Mouse (Mus musculus): ENCODE data around the gene Cacna1h.

Cacna1h gene

DNA sequence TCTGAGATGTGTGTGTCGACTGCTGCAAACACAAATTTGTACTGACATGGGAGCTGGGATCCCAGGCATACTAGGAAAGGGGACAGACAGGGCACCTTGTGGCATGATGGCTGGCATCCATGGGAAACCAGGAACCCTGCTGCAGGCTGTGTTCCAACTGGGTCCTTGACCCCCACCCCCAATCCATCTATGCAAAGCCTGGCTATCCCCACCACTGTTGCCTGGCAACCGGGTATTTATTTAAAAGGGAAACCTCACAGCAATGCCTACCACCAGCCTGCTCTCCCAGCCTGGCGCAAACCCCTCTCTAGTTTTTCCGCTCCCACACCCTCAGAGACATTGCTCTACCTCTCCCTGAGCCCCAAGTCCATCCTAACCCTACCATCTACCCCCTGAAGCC is 26.2 kb downstream of the Cacna1h start:
- DNase-seq (ENCODE audit: low spot score): no peak

DNA sequence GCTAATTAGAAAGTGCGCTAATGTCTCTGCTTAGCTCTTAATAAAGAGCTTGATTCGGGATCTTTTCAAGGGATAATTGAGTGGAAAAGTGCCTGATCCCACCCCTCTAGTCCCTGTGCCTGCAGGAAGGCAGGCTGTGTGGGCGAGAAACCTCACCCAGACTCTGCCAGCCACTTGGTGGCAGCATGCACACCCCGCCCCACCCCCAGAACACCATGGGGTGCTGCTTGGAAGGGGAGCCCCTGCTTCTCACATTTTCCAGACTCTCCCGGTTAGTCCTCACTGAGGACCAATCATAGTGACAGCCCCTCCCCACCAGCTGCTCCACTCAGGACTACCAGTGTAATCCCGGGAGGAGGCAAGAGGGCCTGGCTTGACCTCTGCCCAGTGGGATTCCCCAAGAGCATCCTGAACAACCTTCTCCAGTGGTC is 27.6 kb downstream of the Cacna1h start:
- DNase-seq (ENCODE audit: low spot score): peak; percentile 40

- peak; percentile 73 for DNase-seq (ENCODE audit: low spot score)
These were observed 28.2 kb downstream of the Cacna1h start for GRCm38 (mm10) chr17:25405224-25405895.

DNA sequence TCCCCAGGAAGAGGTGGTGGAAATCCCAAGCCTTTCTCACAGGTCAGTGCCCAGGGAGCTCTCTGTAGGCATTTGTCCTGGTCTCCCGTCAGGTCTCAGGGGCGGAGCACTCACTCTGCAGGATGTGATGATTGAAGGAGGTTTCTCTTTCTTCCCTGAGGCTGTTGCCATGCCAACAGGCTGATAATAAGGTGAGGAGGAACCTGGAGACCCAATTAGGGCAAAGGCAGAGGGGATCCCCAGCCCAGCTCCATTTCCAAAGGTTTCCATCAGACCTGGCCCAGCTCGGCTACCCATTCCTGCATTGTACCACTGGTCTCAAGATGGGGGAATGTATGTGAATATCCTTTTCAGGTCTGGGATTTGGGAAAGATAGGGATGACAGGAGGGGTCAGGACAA is 29.4 kb downstream of the Cacna1h start:
- DNase-seq (ENCODE audit: low spot score): no peak

- DNase-seq (ENCODE audit: low spot score): no peak
These were observed 31.4 kb downstream of the Cacna1h start for GRCm38 (mm10) chr17:25402224-25402623.

DNA sequence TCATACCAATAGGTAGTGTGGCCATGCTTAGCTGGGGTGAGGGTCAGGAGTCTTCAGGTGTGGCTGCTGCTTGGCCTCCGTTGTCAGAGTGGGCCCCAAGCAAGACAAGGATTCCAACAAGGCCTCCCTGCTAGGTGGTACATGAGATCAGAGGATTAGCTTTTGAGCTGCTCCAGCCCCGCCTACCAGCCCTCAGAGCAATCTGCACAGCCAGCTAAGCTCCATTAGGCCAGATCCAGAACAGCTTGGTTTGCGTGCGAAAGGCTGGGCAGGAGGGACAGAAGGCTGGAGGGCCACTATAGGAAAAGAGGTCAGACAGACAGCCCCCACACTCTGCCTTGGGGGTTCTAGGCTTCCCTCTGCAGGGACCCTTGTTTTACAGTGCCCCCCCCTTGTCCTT is 32.1 kb downstream of the Cacna1h start:
- no peak for DNase-seq (ENCODE audit: low spot score)

DNA sequence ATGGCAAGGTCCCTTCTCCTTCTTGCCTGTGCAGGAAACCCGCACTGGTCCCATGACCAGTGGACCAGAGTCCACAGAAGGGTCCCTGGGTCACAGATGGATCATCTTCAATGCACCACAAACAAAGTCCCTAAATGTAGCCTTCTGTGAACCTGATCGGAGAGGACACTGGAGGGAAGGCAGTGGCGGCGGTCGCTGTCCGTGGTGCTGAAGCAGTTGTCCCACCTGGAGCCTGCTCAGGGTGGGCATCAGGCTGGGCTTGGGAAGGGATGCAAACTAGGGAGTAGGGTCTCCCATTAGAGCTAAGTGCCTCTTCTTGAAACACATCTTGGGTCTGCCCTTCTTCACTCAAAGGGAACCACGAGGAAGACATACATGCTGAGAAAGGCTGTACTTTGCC is 33.1 kb downstream of the Cacna1h start:
- no peak for DNase-seq (ENCODE audit: low spot score)

DNA sequence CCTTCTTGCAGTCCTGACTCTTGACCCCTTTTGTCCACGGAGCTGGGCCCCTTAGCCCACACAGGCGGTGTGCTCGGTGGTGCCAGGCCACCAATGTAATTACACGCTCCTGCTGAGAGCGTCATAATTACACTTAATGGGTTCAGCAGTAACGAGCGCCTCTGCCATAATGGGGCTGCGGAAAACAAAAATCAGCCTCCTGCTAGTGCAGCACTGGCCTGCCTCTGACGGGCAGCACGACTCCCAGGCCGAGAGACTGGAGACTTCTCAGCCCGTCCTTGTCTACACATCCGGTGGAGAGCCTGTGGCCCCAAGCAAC is 35.1 kb downstream of the Cacna1h start:
- peak; percentile 68 for DNase-seq (ENCODE audit: low spot score)

DNA sequence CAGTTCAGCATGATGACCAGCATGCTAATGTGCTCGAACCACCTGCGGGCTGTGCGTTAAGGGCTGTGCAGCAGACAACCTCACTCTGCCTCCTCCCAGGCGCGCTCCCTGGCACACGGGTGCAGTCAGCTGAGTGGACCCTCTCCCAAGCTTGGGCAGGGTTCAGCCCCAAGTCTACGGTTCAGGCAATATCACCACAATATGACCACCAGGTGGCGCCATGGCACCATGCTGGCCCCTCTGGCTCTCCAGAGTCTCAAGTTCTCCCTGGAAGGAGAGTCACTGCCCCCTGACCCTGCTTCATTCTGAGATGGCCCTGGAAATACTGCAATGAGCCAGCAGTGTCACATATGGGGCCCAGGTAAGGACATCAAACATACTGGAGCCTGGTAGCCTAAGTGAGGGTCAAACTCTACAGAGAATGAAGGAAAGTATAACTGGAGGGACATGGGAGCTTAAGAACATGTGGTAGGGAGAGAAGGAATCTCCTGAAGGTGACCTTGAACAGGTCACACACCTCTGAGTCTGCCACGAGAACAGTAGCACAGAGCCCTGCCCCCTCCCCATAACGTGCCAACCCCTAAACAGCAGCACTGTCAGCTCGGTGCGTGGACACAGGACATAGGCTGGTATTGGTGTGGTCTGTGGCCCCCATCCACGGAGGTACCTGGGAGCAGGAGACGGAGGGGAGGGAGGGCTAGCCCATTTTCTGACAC is 35.6 kb downstream of the Cacna1h start:
- DNase-seq (ENCODE audit: low spot score): peak; percentile 90

GRCm38 (mm10) chr17:25394526-25394925 is 39.1 kb downstream of the Cacna1h start:
- no peak for DNase-seq (ENCODE audit: low spot score)

DNA sequence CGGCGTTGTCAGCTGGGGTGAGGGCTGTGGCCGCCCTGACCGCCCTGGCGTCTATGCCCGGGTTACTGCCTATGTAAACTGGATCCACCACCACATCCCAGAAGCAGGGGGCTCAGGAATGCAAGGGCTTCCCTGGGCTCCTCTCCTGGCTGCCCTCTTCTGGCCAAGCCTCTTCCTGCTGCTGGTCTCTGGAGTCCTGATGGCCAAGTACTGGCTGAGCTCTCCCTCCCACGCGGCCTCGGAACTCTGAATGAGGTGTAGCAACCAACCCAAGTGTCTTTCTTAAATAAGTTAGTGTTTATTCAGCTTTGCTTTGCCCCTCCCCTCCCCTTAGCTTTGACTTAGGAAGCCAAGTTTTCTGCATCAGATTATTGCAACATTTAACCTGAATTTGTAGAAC is 59.6 kb downstream of the Cacna1h start:
- DNase-seq (ENCODE audit: low spot score): no peak

DNA sequence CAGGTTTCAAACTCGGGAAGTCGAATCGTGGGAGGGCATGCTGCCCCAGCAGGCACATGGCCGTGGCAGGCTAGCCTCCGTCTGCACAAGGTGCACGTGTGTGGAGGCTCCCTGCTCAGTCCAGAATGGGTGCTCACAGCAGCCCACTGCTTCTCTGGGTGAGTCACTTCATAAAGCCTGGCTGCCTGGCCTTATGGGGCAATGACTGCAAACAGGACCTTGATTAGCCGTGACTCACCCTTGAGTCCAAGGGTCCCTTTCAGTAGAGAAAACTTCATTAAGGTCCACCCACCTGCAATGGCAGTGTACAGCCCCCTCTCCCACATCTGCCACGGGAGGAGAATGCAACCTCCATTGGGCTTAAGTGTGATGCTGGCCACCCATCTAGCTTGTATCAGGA is 61.1 kb downstream of the Cacna1h start:
- peak; percentile 48 for DNase-seq (ENCODE audit: low spot score)

DNA sequence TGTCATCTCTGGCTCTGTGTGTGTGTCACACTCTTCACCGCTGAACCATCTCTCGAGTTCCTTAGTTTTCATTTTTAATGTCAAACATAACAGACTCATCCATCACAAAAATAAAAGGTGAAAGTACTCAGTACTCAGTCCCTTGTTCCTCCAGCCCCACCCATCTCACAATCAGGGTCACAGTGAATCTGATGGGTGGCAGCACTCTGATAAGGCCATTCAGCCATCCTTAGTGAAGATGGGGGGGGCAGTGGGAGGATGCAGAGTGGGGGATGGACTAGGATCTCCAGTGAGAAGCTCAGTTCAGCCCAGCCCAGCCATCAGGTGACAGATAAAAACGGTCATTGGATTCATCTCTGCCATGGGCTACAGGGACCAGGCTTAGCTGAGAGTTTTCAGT is 64.6 kb downstream of the Cacna1h start, which contains the start of gene Tpsg1:
Tpsg1 (plus strand) TSS at position 301 of the 400 bp plus-strand sequence.
- DNase-seq (ENCODE audit: low spot score): no peak

- no peak for DNase-seq (ENCODE audit: low spot score)
These were observed 67.6 kb downstream of the Cacna1h start, which contains the start of gene Tpsb2 for GRCm38 (mm10) chr17:25366005-25366404. Tpsb2 (plus strand) TSS chr17:25366305.

DNA sequence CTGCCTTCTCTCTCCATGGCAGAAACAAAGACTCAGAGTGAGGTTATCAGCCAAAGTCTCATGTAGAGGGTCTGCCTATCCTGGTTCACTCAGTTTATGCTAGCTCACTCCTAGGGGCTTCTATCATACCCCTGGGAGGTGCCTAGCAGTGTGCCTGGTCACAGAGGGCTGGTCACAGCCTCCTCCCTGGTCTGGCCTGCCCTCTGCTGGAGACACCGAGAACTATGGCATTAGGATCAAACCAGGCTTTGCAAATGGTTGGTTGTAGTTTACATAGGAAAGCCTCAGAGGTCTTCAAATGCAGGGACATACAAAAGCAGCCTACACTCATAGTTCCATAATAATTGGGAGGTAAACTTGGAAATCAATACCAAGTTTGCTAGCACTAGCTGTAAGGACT is 69.9 kb downstream of the Cacna1h start:
- DNase-seq (ENCODE audit: low spot score): peak; percentile 49

DNA sequence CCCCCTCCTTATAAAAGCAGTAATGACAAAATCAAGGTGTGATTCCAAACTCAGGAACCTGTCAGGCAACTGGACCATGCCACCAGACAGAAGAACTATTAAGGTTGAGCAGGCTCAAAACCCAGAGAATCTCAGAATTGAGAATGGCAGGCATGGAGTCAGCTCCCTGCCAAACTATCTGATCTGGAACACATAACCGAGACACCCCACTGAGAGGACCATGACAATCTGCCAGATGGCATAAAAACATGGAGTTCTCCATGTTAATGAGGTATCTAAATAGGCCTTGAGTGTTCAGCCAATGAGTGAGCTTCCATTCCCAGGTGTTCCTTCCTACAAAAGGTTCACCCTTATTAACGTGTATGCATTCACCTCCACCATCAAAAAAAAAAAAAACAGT is 72.3 kb downstream of the Cacna1h start:
- DNase-seq (ENCODE audit: low spot score): no peak

DNA sequence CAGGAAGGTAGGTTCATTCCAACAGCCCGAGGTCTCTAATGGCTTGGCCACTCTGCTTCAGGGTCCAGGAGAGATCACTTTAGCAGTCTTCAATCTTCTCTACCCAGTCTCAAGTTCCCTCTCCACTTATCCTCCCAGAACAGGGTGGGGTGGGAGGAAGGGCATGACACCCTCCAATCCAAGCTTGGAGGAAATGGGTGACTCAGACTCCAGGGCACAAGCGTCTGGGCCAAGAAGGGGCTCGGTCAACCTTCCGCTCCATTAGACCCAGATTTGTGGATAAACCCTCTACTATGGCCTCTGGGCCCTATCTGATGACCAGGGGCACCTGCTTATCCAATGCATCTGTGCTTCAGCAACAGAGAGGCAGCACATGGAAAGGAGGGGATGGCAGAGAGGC is 88.1 kb downstream of the Cacna1h start, which contains the start of gene Tpsab1:
Tpsab1 (minus strand) TSS at position 101 of the 400 bp plus-strand sequence.
- no peak for DNase-seq (ENCODE audit: low spot score)

DNA sequence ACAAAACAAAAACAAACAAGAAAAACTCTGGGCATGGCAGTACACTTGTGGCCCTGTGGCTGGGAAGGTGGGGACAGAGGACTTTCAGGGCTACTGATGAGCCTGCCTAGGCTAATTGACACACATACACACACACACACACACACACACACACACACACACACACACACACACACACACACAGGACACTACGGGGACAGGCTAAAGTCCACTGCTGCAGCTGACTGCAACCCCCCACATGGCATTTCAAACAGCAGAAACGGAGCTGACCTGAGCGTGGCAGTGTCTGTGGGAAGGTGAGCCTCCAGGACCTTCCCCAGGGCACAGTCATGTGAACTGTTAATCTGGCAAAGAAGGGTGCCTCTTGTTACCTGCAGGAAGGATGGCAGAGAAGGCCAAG is 92.1 kb downstream of the Cacna1h start:
- no peak for DNase-seq (ENCODE audit: low spot score)

DNA sequence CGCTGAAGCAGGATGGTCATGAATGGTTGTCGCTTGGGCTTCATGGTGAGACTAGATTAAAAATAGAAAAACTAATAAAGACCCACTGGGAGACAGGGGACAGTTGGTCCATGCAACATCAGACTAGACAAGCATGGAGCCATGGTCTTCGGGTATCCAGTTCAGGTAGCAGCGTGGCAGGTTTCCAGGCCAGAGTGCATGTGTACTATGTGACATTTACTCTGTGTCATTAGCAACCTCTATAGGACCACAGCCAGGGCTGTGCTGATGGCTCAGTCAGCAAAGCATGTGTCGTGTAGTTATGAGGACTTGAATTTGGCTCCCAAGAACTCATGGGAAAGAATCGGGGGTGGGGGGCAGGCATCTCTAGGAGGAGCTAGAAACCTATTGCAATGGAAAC is 93.6 kb downstream of the Cacna1h start:
- no peak for DNase-seq (ENCODE audit: low spot score)

- DNase-seq (ENCODE audit: low spot score): no peak
These were observed 95.4 kb downstream of the Cacna1h start for GRCm38 (mm10) chr17:25338218-25338617.

GRCm38 (mm10) chr17:25333943-25334342 is 99.6 kb downstream of the Cacna1h start:
- peak; percentile 84 for DNase-seq (ENCODE audit: low spot score)

DNA sequence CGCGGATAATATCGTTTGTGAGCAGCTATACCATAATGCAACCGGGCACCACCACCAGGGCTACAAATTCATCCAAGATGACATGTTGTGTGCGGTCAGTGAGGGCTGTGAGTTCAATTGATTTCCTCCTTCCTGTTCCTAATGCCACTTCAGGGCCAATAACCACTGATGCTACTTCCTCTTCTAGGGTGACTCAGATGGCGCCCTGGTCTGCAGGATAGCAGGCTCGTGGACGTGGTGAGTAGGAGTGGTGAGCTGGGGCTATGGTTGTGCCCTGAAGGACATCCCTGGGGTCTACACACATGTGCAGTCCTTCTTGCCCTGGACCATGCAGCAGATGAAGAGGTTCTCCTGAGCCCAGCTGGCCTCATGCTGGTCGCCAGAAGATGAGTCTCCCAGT is 101.3 kb downstream of the Cacna1h start:
- DNase-seq (ENCODE audit: low spot score): no peak

All from MN1 (cell line).